Mouse (Mus musculus) ES-Bruce4 (cell line): ENCODE results near the gene Tmem41b.

Experiments
- CTCF ChIP-seq: IDR thresholded peaks from one replicate; pipeline ENCODE4 v1.8.1; 2011; ENCODE audit warnings: low read depth, low read length
- POLR2A ChIP-seq: IDR thresholded peaks from one replicate; pipeline ENCODE4 v1.8.1; 2011; ENCODE audit warnings: low read length; ENCODE audit not compliant: insufficient read depth

- TF ChIP-seq CTCF = no peak
- no peak for TF ChIP-seq POLR2A
Measured at GRCm38 (mm10) chr7:109985661-109986132, 1.0 kb downstream of the Tmem41b start.
